Mouse (Mus musculus) heart, embryonic 16.5 days (tissue): ENCODE results near the gene Fam120a. TPM values are rescaled to one million over a fixed set of nuclear protein-coding genes. Genes with fewer than 3 reads are reported as not detected.

Experiments
- ATAC-seq: fragments of 200-750 bp; cut with Nextera tagmentation; replicated peaks from 2 replicates; pipeline ENCODE4 v1.8.0; 2017; ENCODE audit warnings: moderate number of reproducible peaks; ENCODE audit not compliant: insufficient read depth, low FRiP score; ENCODE audit errors: extremely low read depth
- H3K27ac ChIP-seq: fragments of 300-500 bp; sonication (generic); 2 replicates; pipeline ENCODE4 v1.5.1; 2014; ENCODE audit warnings: mild to moderate bottlenecking, low read length, control low read depth, moderate library complexity
- H3K27me3 ChIP-seq: fragments of 300-500 bp; sonication (generic); 2 replicates; pipeline ENCODE4 v1.6.1; 2014; ENCODE audit warnings: low read length, mixed read lengths; ENCODE audit not compliant: control insufficient read depth, insufficient read depth
- H3K36me3 ChIP-seq: fragments of 300-500 bp; sonication (generic); 2 replicates; pipeline ENCODE4 v1.6.1; 2014; ENCODE audit not compliant: control insufficient read depth, insufficient read depth
- H3K4me1 ChIP-seq: fragments of 300-500 bp; sonication (generic); 2 replicates; pipeline ENCODE4 v1.6.1; 2014; ENCODE audit warnings: low read length, mixed read lengths; ENCODE audit not compliant: control insufficient read depth, insufficient read depth
- H3K4me2 ChIP-seq: fragments of 300-500 bp; sonication (generic); 2 replicates; pipeline ENCODE4 v1.6.1; 2014; ENCODE audit warnings: low read depth, mild to moderate bottlenecking, control low read depth, low read length
- H3K4me3 ChIP-seq: fragments of 300-500 bp; sonication (generic); 2 replicates; pipeline ENCODE4 v1.5.1; 2014; ENCODE audit warnings: mild to moderate bottlenecking, control low read depth, low read length
- H3K9ac ChIP-seq: fragments of 300-500 bp; sonication (generic); 2 replicates; pipeline ENCODE4 v1.6.1; 2014; ENCODE audit warnings: low read length, control low read depth
- H3K9me3 ChIP-seq: fragments of 300-500 bp; sonication (generic); replicated peaks from 2 replicates; pipeline ENCODE4 v1.6.1; 2016; ENCODE audit warnings: low read length; ENCODE audit not compliant: control insufficient read depth
- WGBS: fragments of 180-500 bp; shearing (Covaris S2); extraction: QIAGEN DNeasy Blood & Tissue Kit; methylation state at CpG from one replicate; pipeline ENCODE4 v1.1.7; 2014; 5-methylcytosine and 5-hydroxymethylcytosine counted together
- polyA plus RNA-seq: library from polyadenylated mRNA; unstranded; fragments of >200 nt; fragmentation: Nextera tagmentation; extraction: Ambion mirVana; gene quantifications from 2 replicates; pipeline ENCODE4 v1.2.1, GENCODE M21; 2015

Fam120a gene
- polyA plus RNA-seq, 1 experiment from 2014 or later = 17.2 TPM

DNA sequence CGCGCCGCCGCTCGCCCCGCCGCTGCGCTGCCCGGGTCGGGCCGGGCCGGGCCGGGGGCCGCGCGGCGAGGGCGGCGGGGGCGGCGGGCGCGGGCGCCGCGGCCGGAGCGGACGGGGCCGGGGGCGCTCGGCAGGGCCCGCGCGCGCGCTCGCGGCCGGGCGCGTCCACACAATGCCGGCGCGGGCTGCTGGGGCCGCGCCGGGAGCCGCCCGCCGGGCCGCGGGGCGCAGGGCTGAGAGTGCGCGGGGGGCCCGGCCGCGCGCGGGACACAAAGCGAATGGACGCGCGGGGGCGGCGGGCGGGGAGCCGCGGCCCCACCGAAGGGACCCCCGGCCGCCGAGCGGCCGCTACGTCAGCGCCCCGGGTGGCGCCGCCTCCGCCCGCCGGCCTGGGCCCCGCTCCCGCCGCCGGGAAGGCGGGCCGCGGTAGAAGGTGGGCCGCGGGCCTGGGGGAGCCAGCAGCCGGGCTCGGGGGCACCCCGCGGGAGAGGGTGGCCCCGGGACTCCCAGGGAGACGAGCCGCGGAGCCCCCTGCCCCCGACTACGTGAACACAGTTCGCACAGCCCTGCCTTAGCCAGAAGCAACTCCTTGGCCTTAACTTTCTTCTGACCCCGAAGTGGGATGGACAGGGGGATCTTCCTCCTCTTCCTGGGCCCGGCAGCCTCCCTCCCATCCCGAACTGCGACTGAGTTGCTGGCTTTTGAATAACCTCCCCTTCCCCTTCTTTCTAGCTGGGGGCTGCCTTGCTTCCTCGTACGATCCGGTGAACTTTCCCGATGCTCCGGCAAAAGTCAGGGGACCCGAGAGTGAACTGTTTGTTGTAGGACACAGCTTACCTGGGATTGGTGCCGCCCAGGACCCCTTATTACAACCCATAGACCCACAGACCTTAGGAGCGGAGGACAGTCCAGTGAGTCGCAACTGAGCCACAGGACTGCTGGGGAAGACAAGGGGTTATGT, 96.8 kb downstream of the Fam120a start, which contains the start of gene Phf2:
TSS of gene Phf2 (minus strand) at position 349 of the 961 bp plus-strand sequence.
- H3K4me2 ChIP-seq = peak within 1 kb of the TSS; percentile 91
- H3K4me1 ChIP-seq = peaks cover 34% of the 10 kb centered on the region
- peak within 1 kb of the TSS; percentile 86 for H3K27ac ChIP-seq
- peak within 1 kb of the TSS; percentile 98 for H3K9ac ChIP-seq
- WGBS = 1% methylated on average over 95 of the region's 117 CpGs
- H3K9me3 ChIP-seq = no peaks in the 10 kb centered on the region
- H3K27me3 ChIP-seq = no peaks in the 10 kb centered on the region
- peak; percentile 30 for ATAC-seq
- no peaks in the 10 kb centered on the region; the same call in 1 of the 2 replicates for H3K36me3 ChIP-seq
- peak within 1 kb of the TSS; percentile 77 for H3K4me3 ChIP-seq

- Histone ChIP-seq H3K4me2 (peak overlapping the region; percentile 91), H3K9me3 (no peaks in the 10 kb centered on the region), H3K9ac (peak overlapping the region; percentile 98), H3K27me3 (no peaks in the 10 kb centered on the region), H3K4me1 (peaks cover 40% of the 10 kb centered on the region), H3K4me3 (peak overlapping the region; percentile 77), H3K27ac (peak overlapping the region; percentile 85), H3K36me3 (no peaks in the 10 kb centered on the region)
- under 1% methylated on average over 53 of the region's 102 CpGs for WGBS
- ATAC-seq = peak; percentile 23
These were observed 97.7 kb downstream of the Fam120a start for GRCm38 (mm10) chr13:48869950-48870770.

GRCm38 (mm10) chr13:48869600-48869949, 98.2 kb downstream of the Fam120a start:
- no peak for ATAC-seq
- peak overlapping the region; percentile 98 for H3K9ac ChIP-seq
- H3K4me2 ChIP-seq = peak overlapping the region; percentile 91
- WGBS = 15% methylated on average over 5 of the region's 5 CpGs
- H3K36me3 ChIP-seq = no peaks in the 10 kb centered on the region
- H3K9me3 ChIP-seq = no peaks in the 10 kb centered on the region
- H3K27ac ChIP-seq = peak overlapping the region; percentile 85
- no peaks in the 10 kb centered on the region for H3K27me3 ChIP-seq
- H3K4me3 ChIP-seq = peak overlapping the region; percentile 77
- peaks cover 43% of the 10 kb centered on the region for H3K4me1 ChIP-seq

DNA sequence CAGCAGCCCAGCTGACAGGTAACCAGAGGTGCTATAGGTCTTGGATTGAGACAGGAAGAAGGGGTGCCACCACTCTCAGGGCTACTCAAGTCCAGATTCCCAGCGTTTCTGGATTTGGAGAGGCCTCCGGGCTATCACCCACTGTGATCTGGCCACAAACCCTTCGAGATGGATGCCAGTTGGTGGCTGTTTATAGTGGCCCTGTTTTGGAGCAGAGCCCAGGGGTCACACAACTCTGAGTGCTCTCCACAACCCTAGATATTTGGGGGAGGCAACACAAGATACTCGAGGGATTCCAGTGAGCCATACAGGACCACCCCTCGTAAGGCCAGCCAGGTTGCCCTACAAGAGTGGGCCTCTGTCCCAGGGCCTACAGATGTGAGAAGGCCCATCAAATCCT, 98.7 kb downstream of the Fam120a start:
- Histone ChIP-seq H3K9ac (peak overlapping the region; percentile 98), H3K36me3 (no peaks in the 10 kb centered on the region), H3K4me2 (peak overlapping the region; percentile 91), H3K27me3 (no peaks in the 10 kb centered on the region), H3K4me1 (peaks cover 43% of the 10 kb centered on the region), H3K4me3 (peak overlapping the region; percentile 77), H3K27ac (no peak overlapping the region; the same call in 1 of the 2 replicates), H3K9me3 (no peaks in the 10 kb centered on the region)
- WGBS = 23% methylated on average over 5 of the region's 5 CpGs
- ATAC-seq = no peak

GRCm38 (mm10) chr13:48864673-48865356, 103.0 kb downstream of the Fam120a start:
- 57% methylated on average over 12 of the region's 12 CpGs for WGBS
- Histone ChIP-seq H3K27ac (peak overlapping the region; percentile 0; the same call in 1 of the 2 replicates), H3K9me3 (no peaks in the 10 kb centered on the region), H3K27me3 (no peaks in the 10 kb centered on the region), H3K36me3 (no peaks in the 10 kb centered on the region), H3K4me2 (no peak overlapping the region), H3K9ac (no peak overlapping the region), H3K4me1 (peaks cover 30% of the 10 kb centered on the region), H3K4me3 (no peak overlapping the region)
- no peak for ATAC-seq

DNA sequence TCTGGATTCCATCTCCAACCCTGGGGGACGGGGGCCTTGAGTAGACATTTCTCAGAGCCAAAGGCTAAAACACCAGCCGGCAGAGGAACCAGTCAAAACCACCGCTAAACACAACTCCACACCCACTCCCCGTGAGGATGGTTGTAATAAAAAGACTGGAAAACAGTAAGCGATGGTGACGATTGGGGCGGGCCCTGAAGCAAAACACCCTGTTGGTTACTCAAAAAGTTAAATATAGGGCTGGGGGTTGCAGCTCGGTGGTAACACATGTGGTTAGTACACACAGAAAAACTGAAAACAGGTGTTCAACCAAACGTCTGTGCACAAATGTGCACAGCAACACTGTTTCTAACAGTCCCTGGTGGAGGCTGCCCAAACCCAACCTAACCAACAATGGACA, 104.3 kb downstream of the Fam120a start:
- ATAC-seq = 0 out of 2 replicates have a peak, but pooled peaks have one; percentile 16
- H3K4me2 ChIP-seq = no peak overlapping the region
- 73% methylated on average over 9 of the region's 9 CpGs for WGBS

DNA sequence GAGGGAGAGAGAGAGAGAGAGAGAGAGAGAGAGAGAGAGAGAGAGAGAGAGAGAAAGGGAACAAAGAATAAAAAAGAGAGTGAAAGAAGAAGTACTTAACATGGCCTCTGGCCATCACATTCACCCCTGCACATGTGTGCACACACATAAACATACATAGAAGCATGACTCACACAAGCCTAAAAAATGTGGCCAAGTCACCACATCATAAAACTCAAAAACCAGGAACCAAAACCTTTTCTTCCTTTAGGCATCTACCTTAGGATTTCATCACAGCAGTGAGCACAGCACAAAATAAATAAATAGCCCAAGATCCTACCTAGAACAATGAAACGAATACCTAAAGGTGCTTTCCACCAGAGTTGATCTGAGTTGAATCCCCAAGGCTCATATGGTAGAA, 105.9 kb downstream of the Fam120a start:
- H3K4me2 ChIP-seq = no peak overlapping the region
- H3K4me3 ChIP-seq = no peak overlapping the region
- H3K27ac ChIP-seq = no peak overlapping the region
- WGBS = 82% methylated on average over 1 of the region's 1 CpGs
- no peaks in the 10 kb centered on the region for H3K9me3 ChIP-seq
- no peak for ATAC-seq
- no peak overlapping the region for H3K9ac ChIP-seq
- peaks cover 42% of the 10 kb centered on the region for H3K4me1 ChIP-seq
- H3K27me3 ChIP-seq = no peaks in the 10 kb centered on the region
- H3K36me3 ChIP-seq = no peaks in the 10 kb centered on the region

More for the DNA sequence above, 104.3 kb downstream of the Fam120a start:
- Histone ChIP-seq H3K27ac (0 out of 2 replicates have a peak overlapping the region, but pooled peaks have one; percentile 33), H3K4me1 (peaks cover 27% of the 10 kb centered on the region), H3K36me3 (no peaks in the 10 kb centered on the region), H3K4me3 (no peak overlapping the region), H3K9me3 (no peaks in the 10 kb centered on the region), H3K9ac (no peak overlapping the region), H3K27me3 (no peaks in the 10 kb centered on the region)

DNA sequence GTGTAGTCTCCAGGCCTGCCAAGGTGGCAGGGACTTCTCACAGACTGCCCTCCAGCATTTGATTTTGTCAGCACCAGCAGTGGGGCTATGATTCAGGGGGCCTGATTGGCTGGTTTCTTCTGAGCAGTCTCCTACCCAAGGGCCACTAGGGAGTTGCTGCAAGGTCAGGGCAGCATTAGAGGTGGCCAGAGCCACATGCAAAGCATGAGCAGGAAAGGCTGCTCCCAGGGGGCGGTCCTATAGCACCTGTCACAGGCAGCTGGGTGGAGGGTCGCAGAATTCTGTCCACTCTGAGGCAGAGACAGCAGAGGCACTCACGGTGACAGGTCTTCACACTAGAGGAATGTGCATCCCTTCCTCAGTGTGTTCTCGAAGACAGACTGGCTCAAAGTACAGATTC, 109.0 kb downstream of the Fam120a start:
- Histone ChIP-seq H3K9me3 (no peaks in the 10 kb centered on the region), H3K4me3 (no peak overlapping the region), H3K36me3 (no peaks in the 10 kb centered on the region), H3K27me3 (no peaks in the 10 kb centered on the region), H3K27ac (no peak overlapping the region), H3K9ac (no peak overlapping the region), H3K4me1 (peaks cover 45% of the 10 kb centered on the region), H3K4me2 (no peak overlapping the region)
- ATAC-seq = no peak
- 63% methylated on average over 4 of the region's 4 CpGs for WGBS
